Mouse (Mus musculus): ENCODE results near the gene Wdr11.

Wdr11 gene

GRCm38 (mm10) chr7:129685326-129685725, 93.7 kb downstream of the Wdr11 start:
- no peak for DNase-seq (ENCODE audit: low spot score)

Measured in urinary bladder, postnatal 10 days (tissue).